ENCODE assay signal across 8 mouse cellular contexts in genomic region chr14:12283641-12284040, GRCm38 (mm10). TPM values are rescaled to one million over a fixed set of nuclear protein-coding genes. Genes with fewer than 3 reads are reported as not detected.
DNase-seq lines count a peak whose midpoint lies in the region; ATAC-seq and TF ChIP-seq lines count a peak whose summit lies in the region.

TSS of gene Gm49355 (plus strand) at chr14:12283976.

- TF ChIP-seq EP300 in stomach, postnatal 0 days (optimal IDR thresholded peaks at IDR 0.05) = no peak

- no peak for TF ChIP-seq CTCF in cerebellum, adult 2 months (IDR thresholded peaks at IDR 0.05; ENCODE audit: borderline replicate concordance, insufficient read depth, low read depth, low read length)
- no peak for TF ChIP-seq CTCF in spleen, adult 2 months (IDR thresholded peaks at IDR 0.05; ENCODE audit: extremely low read depth, insufficient read depth, insufficient read length, insufficient replicate concordance)
- TF ChIP-seq CTCF in stomach, postnatal 0 days (IDR thresholded peaks at IDR 0.05; ENCODE audit: low read depth) = no peak

- no peak for TF ChIP-seq POLR2A in cerebellum, adult 2 months (IDR thresholded peaks at IDR 0.05; ENCODE audit: borderline replicate concordance, insufficient read depth, low read length)
- no peak for TF ChIP-seq POLR2A in spleen, adult 2 months (IDR thresholded peaks at IDR 0.05; ENCODE audit: low read depth, low read length)

- DNase-seq in cerebellum, adult 2 months = no peak
- no peak for DNase-seq in cerebellum, postnatal 4 days (ENCODE audit: low spot score in 2 of 2)
- DNase-seq in spleen, adult 2 months (ENCODE audit: low read depth in 1 of 2, low spot score in 2 of 2) = no peak
- DNase-seq in spleen, postnatal 10 days (ENCODE audit: low spot score in 2 of 2) = no peak
- no peak for DNase-seq in liver, embryonic 11.5 days (ENCODE audit: low spot score)
- DNase-seq in stomach, postnatal 0 days (ENCODE audit: low spot score) = no peak
- no peak for DNase-seq in right cerebral cortex, adult 18-20 months
- DNase-seq in right cerebral cortex, postnatal 4 days = no peak

- H3K36me3 ChIP-seq in spleen, adult 2 months (ENCODE audit: control insufficient read depth, insufficient read depth, low read length) = no peaks in the 10 kb centered on the region
- H3K36me3 ChIP-seq in liver, embryonic 11.5 days (ENCODE audit: control insufficient read depth, insufficient read depth, low read length) = no peaks in the 10 kb centered on the region; the same call in 1 of the 2 replicates
- H3K36me3 ChIP-seq in stomach, postnatal 0 days (ENCODE audit: control insufficient read depth, insufficient read depth, low read length) = no peaks in the 10 kb centered on the region

- peak within 1 kb of the TSS; percentile 67 for H3K4me2 ChIP-seq in liver, embryonic 11.5 days
- H3K4me2 ChIP-seq in stomach, postnatal 0 days (replicated peaks; ENCODE audit: low read depth) = peak within 1 kb of the TSS; percentile 71

- peak within 1 kb of the TSS; percentile 36 for H3K27ac ChIP-seq in cerebellum, adult 2 months (ENCODE audit: insufficient read depth, low read length)
- peak within 1 kb of the TSS; percentile 60 for H3K27ac ChIP-seq in spleen, adult 2 months (ENCODE audit: insufficient read depth, low read length)
- H3K27ac ChIP-seq in liver, embryonic 11.5 days (ENCODE audit: low read depth, low read length) = peak within 1 kb of the TSS; percentile 86
- H3K27ac ChIP-seq in stomach, postnatal 0 days (replicated peaks) = peak within 1 kb of the TSS; percentile 98

- ATAC-seq in liver, embryonic 11.5 days (replicated peaks; ENCODE audit: low FRiP score) = peak; percentile 3; the same call in 1 of the 2 replicates
- 0 out of 2 replicates have a peak, but pooled peaks have one; percentile 35 for ATAC-seq in stomach, postnatal 0 days (ENCODE audit: low FRiP score, low TSS enrichment)

- peak within 1 kb of the TSS; percentile 74 for H3K4me3 ChIP-seq in cerebellum, adult 2 months (replicated peaks; ENCODE audit: insufficient read depth, low read depth, low read length)
- peak within 1 kb of the TSS; percentile 62 for H3K4me3 ChIP-seq in spleen, adult 2 months (ENCODE audit: extremely low read depth, insufficient read depth, insufficient read length)
- peak within 1 kb of the TSS; percentile 71 for H3K4me3 ChIP-seq in liver, embryonic 11.5 days (ENCODE audit: low read depth, low read length)
- peak within 1 kb of the TSS; percentile 89 for H3K4me3 ChIP-seq in stomach, postnatal 0 days (ENCODE audit: low read depth, low read length)

- no peaks in the 10 kb centered on the region for H3K27me3 ChIP-seq in cerebellum, adult 2 months (ENCODE audit: control insufficient read depth, insufficient read depth, low read length)
- no peaks in the 10 kb centered on the region for H3K27me3 ChIP-seq in spleen, adult 2 months (ENCODE audit: control insufficient read depth, insufficient read depth, low read length)
- H3K27me3 ChIP-seq in liver, embryonic 11.5 days (replicated peaks; ENCODE audit: control insufficient read depth, insufficient read depth, low read length) = no peaks in the 10 kb centered on the region
- no peaks in the 10 kb centered on the region for H3K27me3 ChIP-seq in stomach, postnatal 0 days (ENCODE audit: control insufficient read depth, insufficient read depth, low read length)

- H3K9ac ChIP-seq in liver, embryonic 11.5 days (ENCODE audit: low read depth, low read length) = peak within 1 kb of the TSS; percentile 85
- peak within 1 kb of the TSS; percentile 96 for H3K9ac ChIP-seq in stomach, postnatal 0 days (ENCODE audit: low read length)

- H3K9me3 ChIP-seq in liver, embryonic 11.5 days (ENCODE audit: control insufficient read depth, low read length) = no peaks in the 10 kb centered on the region
- H3K9me3 ChIP-seq in stomach, postnatal 0 days (ENCODE audit: control insufficient read depth, low read length) = no peaks in the 10 kb centered on the region

- H3K4me1 ChIP-seq in cerebellum, adult 2 months (ENCODE audit: control insufficient read depth, insufficient read depth, low read length) = no peaks in the 10 kb centered on the region
- no peaks in the 10 kb centered on the region for H3K4me1 ChIP-seq in spleen, adult 2 months (ENCODE audit: control insufficient read depth, insufficient read depth, insufficient read length)
- no peaks in the 10 kb centered on the region for H3K4me1 ChIP-seq in liver, embryonic 11.5 days (replicated peaks; ENCODE audit: control insufficient read depth, insufficient read depth, low read length)
- H3K4me1 ChIP-seq in stomach, postnatal 0 days (replicated peaks; ENCODE audit: control insufficient read depth, insufficient read depth) = no peaks in the 10 kb centered on the region

- WGBS in cerebellum, adult 2 months = 75% methylated on average over 6 of the region's 6 CpGs
- 84% methylated on average over 6 of the region's 6 CpGs for WGBS in spleen, adult 2 months
- 75% methylated on average over 6 of the region's 6 CpGs for WGBS in liver, embryonic 11.5 days
- WGBS in stomach, postnatal 0 days = 72% methylated on average over 6 of the region's 6 CpGs

RNA-seq across cellular contexts. Expression of gene Gm49355, which starts in this region (rescaled TPM):
- 0.33 and 0.34 TPM in 2 replicates for polyA plus RNA-seq in cerebellum, adult 2 months (2012; rRNA removed)
- polyA plus RNA-seq in spleen, adult 2 months (2012; rRNA removed) = 0.05 and 0.06 TPM in 2 replicates
- 0.25 and 0.29 TPM in 2 replicates for polyA plus RNA-seq in liver, embryonic 11.5 days (2014; fragmentation: Nextera tagmentation; extraction: Ambion mirVana)
- polyA plus RNA-seq in stomach, postnatal 0 days (2015; fragmentation: Nextera tagmentation; extraction: Ambion mirVana) = 0.16 and 0.22 TPM in 2 replicates

Comparison
In these comparisons a context has a peak if more than half of its experiments do, and no peak if none do; other contexts are left out.
1. Peak in ATAC-seq, H3K4me3 ChIP-seq, H3K27ac ChIP-seq, H3K9ac ChIP-seq and H3K4me2 ChIP-seq in liver, embryonic 11.5 days; RNA of the gene not detected or under 1 TPM.
2. Peak in ATAC-seq, H3K4me3 ChIP-seq, H3K27ac ChIP-seq, H3K9ac ChIP-seq and H3K4me2 ChIP-seq in stomach, postnatal 0 days; RNA of the gene not detected or under 1 TPM.
3. H3K27ac ChIP-seq: peak in every context shown above with its lines; median percentile 98 in stomach, postnatal 0 days; 86 in liver, embryonic 11.5 days; 60 in spleen, adult 2 months; 36 in cerebellum, adult 2 months.